Mouse (Mus musculus): Measurements from ENCODE around the gene Rps24.

Rps24 gene

GRCm38 (mm10) chr14:24512527-24513161 is 25.7 kb downstream of the Rps24 start:
- DNase-seq (ENCODE audit: low read depth), result no peak

GRCm38 (mm10) chr14:24521597-24521996 is 34.7 kb downstream of the Rps24 start:
- DNase-seq (ENCODE audit: low read depth), result no peak

GRCm38 (mm10) chr14:24525137-24525536 is 38.2 kb downstream of the Rps24 start:
- no peak for DNase-seq (ENCODE audit: low read depth)

- DNase-seq (ENCODE audit: low read depth), result no peak
These were observed 38.9 kb downstream of the Rps24 start for GRCm38 (mm10) chr14:24525677-24526415.

- DNase-seq (ENCODE audit: low read depth), result no peak
These were observed 39.5 kb downstream of the Rps24 start for GRCm38 (mm10) chr14:24526440-24526839.

- no peak for DNase-seq (ENCODE audit: low read depth)
These were observed 43.3 kb downstream of the Rps24 start for GRCm38 (mm10) chr14:24530228-24530627.

GRCm38 (mm10) chr14:24534865-24535545 is 48.1 kb downstream of the Rps24 start:
- no peak for DNase-seq (ENCODE audit: low read depth)

GRCm38 (mm10) chr14:24542901-24543300 is 56.0 kb downstream of the Rps24 start:
- DNase-seq (ENCODE audit: low read depth), result no peak

GRCm38 (mm10) chr14:24544057-24544456 is 57.1 kb downstream of the Rps24 start:
- no peak for DNase-seq (ENCODE audit: low read depth)
